Mouse (Mus musculus) embryonic facial prominence, embryonic 10.5 days (tissue): ENCODE data around the gene Hdac10. TPM values are rescaled to one million over a fixed set of nuclear protein-coding genes. Genes with fewer than 3 reads are reported as not detected.

Experiments
- DNase-seq: peaks from one replicate; pipeline ENCODE4 v3.0.0-alpha.2; 2017; ENCODE audit warnings: low spot score
- H3K27ac ChIP-seq: fragments of 300-500 bp; sonication (generic); replicated peaks from 2 replicates; pipeline ENCODE4 v1.5.1; 2016; ENCODE audit warnings: mild to moderate bottlenecking
- H3K27me3 ChIP-seq: fragments of 300-500 bp; sonication (generic); replicated peaks from 2 replicates; pipeline ENCODE4 v1.6.1; 2016; ENCODE audit warnings: low read depth, mild to moderate bottlenecking; ENCODE audit not compliant: poor library complexity, severe bottlenecking
- H3K36me3 ChIP-seq: fragments of 300-500 bp; sonication (generic); replicated peaks from 2 replicates; pipeline ENCODE4 v1.6.1; 2016; ENCODE audit warnings: mild to moderate bottlenecking, moderate library complexity
- H3K4me1 ChIP-seq: fragments of 300-500 bp; sonication (generic); 2 replicates; pipeline ENCODE4 v1.6.1; 2016
- H3K4me3 ChIP-seq: fragments of 300-500 bp; sonication (generic); 2 replicates; pipeline ENCODE4 v1.5.1; 2016; ENCODE audit warnings: mild to moderate bottlenecking, moderate library complexity
- H3K9me3 ChIP-seq: fragments of 300-500 bp; sonication (generic); 2 replicates; pipeline ENCODE4 v1.6.1; 2016; ENCODE audit warnings: mild to moderate bottlenecking
- WGBS: fragments of 180-500 bp; shearing (Covaris S2); methylation state at CpG from one replicate; pipeline ENCODE4 v1.1.7; 2016; 5-methylcytosine and 5-hydroxymethylcytosine counted together
- polyA plus RNA-seq: library from polyadenylated mRNA; unstranded; fragments of >200 nt; fragmentation: Nextera tagmentation; extraction: Ambion mirVana; gene quantifications from 2 replicates; pipeline ENCODE4 v1.2.1, GENCODE M21; 2016

Gene Hdac10
- polyA plus RNA-seq, 1 experiment from 2014 or later, result 15.9 TPM

GRCm38 (mm10) chr15:89168922-89169321 is 40.4 kb upstream of the Hdac10 start:
- no peaks in the 10 kb centered on the region for H3K9me3 ChIP-seq
- peaks cover 53% of the 10 kb centered on the region for H3K4me1 ChIP-seq
- peak overlapping the region; percentile 72 for H3K27ac ChIP-seq
- no peaks in the 10 kb centered on the region for H3K27me3 ChIP-seq
- peaks cover 79% of the 10 kb centered on the region for H3K36me3 ChIP-seq
- DNase-seq, result no peak
- WGBS, result 59% methylated on average over 10 of the region's 10 CpGs
- peak overlapping the region; percentile 31; the same call in 1 of the 2 replicates for H3K4me3 ChIP-seq

GRCm38 (mm10) chr15:89165478-89165877 is 37.0 kb upstream of the Hdac10 start:
- Histone ChIP-seq H3K36me3 (peaks cover 100% of the 10 kb centered on the region), H3K4me1 (peaks cover 27% of the 10 kb centered on the region), H3K27ac (no peak overlapping the region), H3K9me3 (no peaks in the 10 kb centered on the region), H3K27me3 (no peaks in the 10 kb centered on the region), H3K4me3 (no peak overlapping the region)
- no peak for DNase-seq
- 93% methylated on average over 12 of the region's 12 CpGs for WGBS

- Histone ChIP-seq H3K27me3 (no peaks in the 10 kb centered on the region), H3K9me3 (no peaks in the 10 kb centered on the region), H3K27ac (no peak overlapping the region), H3K4me1 (peaks cover 8% of the 10 kb centered on the region; the same call in 1 of the 2 replicates), H3K36me3 (peaks cover 100% of the 10 kb centered on the region), H3K4me3 (0 out of 2 replicates have a peak overlapping the region, but pooled peaks have one; percentile 5)
- DNase-seq, result peak; percentile 36
- 83% methylated on average over 9 of the region's 9 CpGs for WGBS
Measured at GRCm38 (mm10) chr15:89161397-89161796, 32.9 kb upstream of the Hdac10 start.

GRCm38 (mm10) chr15:89158516-89158915 is 30.0 kb upstream of the Hdac10 start:
- Histone ChIP-seq H3K4me3 (peak overlapping the region; percentile 11; the same call in 1 of the 2 replicates), H3K36me3 (peaks cover 100% of the 10 kb centered on the region), H3K27me3 (no peaks in the 10 kb centered on the region), H3K9me3 (no peaks in the 10 kb centered on the region), H3K4me1 (peaks cover 8% of the 10 kb centered on the region; the same call in 1 of the 2 replicates), H3K27ac (no peak overlapping the region)
- 94% methylated on average over 16 of the region's 16 CpGs for WGBS
- DNase-seq, result no peak

- Histone ChIP-seq H3K4me3 (no peak overlapping the region), H3K27me3 (no peaks in the 10 kb centered on the region), H3K36me3 (peaks cover 98% of the 10 kb centered on the region), H3K27ac (no peak overlapping the region), H3K9me3 (no peaks in the 10 kb centered on the region), H3K4me1 (peaks cover 8% of the 10 kb centered on the region; the same call in 1 of the 2 replicates)
- DNase-seq, result peak; percentile 79
- WGBS, result 68% methylated on average over 7 of the region's 7 CpGs
Measured at GRCm38 (mm10) chr15:89157954-89158353, 29.5 kb upstream of the Hdac10 start.

GRCm38 (mm10) chr15:89152312-89152711 is 23.8 kb upstream of the Hdac10 start:
- Histone ChIP-seq H3K27me3 (peaks cover 31% of the 10 kb centered on the region), H3K4me1 (peaks cover 41% of the 10 kb centered on the region), H3K4me3 (peak overlapping the region; percentile 11; the same call in 1 of the 2 replicates), H3K27ac (peak overlapping the region; percentile 74), H3K36me3 (peaks cover 44% of the 10 kb centered on the region), H3K9me3 (no peaks in the 10 kb centered on the region)
- DNase-seq, result peak; percentile 62

- Histone ChIP-seq H3K27ac (peak overlapping the region; percentile 88), H3K4me1 (peaks cover 59% of the 10 kb centered on the region), H3K36me3 (peaks cover 31% of the 10 kb centered on the region), H3K4me3 (peak overlapping the region; percentile 83), H3K9me3 (no peaks in the 10 kb centered on the region), H3K27me3 (peaks cover 54% of the 10 kb centered on the region)
- DNase-seq, result peak; percentile 79
- WGBS, result 3% methylated on average over 13 of the region's 13 CpGs
Measured at GRCm38 (mm10) chr15:89150041-89150390, 21.5 kb upstream of the Hdac10 start.

- H3K4me3 ChIP-seq, result peak within 1 kb of the TSS; percentile 83
- H3K4me1 ChIP-seq, result peaks cover 59% of the 10 kb centered on the region
- WGBS, result under 1% methylated on average over 49 of the region's 61 CpGs
- peak; percentile 67 for DNase-seq
- H3K36me3 ChIP-seq, result peaks cover 31% of the 10 kb centered on the region
- H3K27me3 ChIP-seq, result peaks cover 60% of the 10 kb centered on the region
- H3K9me3 ChIP-seq, result no peaks in the 10 kb centered on the region
- peak within 1 kb of the TSS; percentile 88 for H3K27ac ChIP-seq
Measured at GRCm38 (mm10) chr15:89149271-89150040, 21.0 kb upstream of the Hdac10 start, which contains the start of gene Mapk11. Gene Mapk11, minus strand, starts transcription at chr15:89149628.

GRCm38 (mm10) chr15:89148496-89149270 is 20.2 kb upstream of the Hdac10 start:
- peak overlapping the region; percentile 88 for H3K27ac ChIP-seq
- peaks cover 30% of the 10 kb centered on the region for H3K36me3 ChIP-seq
- 8% methylated on average over 25 of the region's 25 CpGs for WGBS
- peak overlapping the region; percentile 83 for H3K4me3 ChIP-seq
- H3K27me3 ChIP-seq, result peaks cover 68% of the 10 kb centered on the region
- DNase-seq, result no peak
- peaks cover 59% of the 10 kb centered on the region for H3K4me1 ChIP-seq
- H3K9me3 ChIP-seq, result no peaks in the 10 kb centered on the region

GRCm38 (mm10) chr15:89147895-89148294 is 19.4 kb upstream of the Hdac10 start:
- peak overlapping the region; percentile 83 for H3K4me3 ChIP-seq
- WGBS, result 38% methylated on average over 4 of the region's 4 CpGs
- peaks cover 32% of the 10 kb centered on the region for H3K36me3 ChIP-seq
- H3K4me1 ChIP-seq, result peaks cover 59% of the 10 kb centered on the region
- no peak for DNase-seq
- peaks cover 76% of the 10 kb centered on the region for H3K27me3 ChIP-seq
- H3K27ac ChIP-seq, result no peak overlapping the region
- no peaks in the 10 kb centered on the region for H3K9me3 ChIP-seq

- peak; percentile 30 for DNase-seq
- H3K27ac ChIP-seq, result no peak overlapping the region
- H3K4me1 ChIP-seq, result peaks cover 54% of the 10 kb centered on the region
- no peaks in the 10 kb centered on the region for H3K9me3 ChIP-seq
- peak overlapping the region; percentile 83 for H3K4me3 ChIP-seq
- WGBS, result 25% methylated on average over 10 of the region's 10 CpGs
- peaks cover 80% of the 10 kb centered on the region for H3K27me3 ChIP-seq
- peaks cover 33% of the 10 kb centered on the region for H3K36me3 ChIP-seq
Measured at GRCm38 (mm10) chr15:89147456-89147855, 19.0 kb upstream of the Hdac10 start.

- 13% methylated on average over 16 of the region's 16 CpGs for WGBS
- peak overlapping the region; percentile 83 for H3K4me3 ChIP-seq
- H3K27ac ChIP-seq, result peak overlapping the region; percentile 65
- no peaks in the 10 kb centered on the region for H3K9me3 ChIP-seq
- peaks cover 84% of the 10 kb centered on the region for H3K27me3 ChIP-seq
- no peak for DNase-seq
- H3K36me3 ChIP-seq, result peaks cover 33% of the 10 kb centered on the region
- H3K4me1 ChIP-seq, result peaks cover 54% of the 10 kb centered on the region
Measured at GRCm38 (mm10) chr15:89147024-89147423, 18.5 kb upstream of the Hdac10 start.
